Mouse (Mus musculus): ENCODE results near the gene Lyar.

Gene Lyar

GRCm38 (mm10) chr5:38255195-38255594 is 34.9 kb downstream of the Lyar start:
- no peak for DNase-seq (ENCODE audit: extremely low read depth, low read depth, low spot score)

- no peak for DNase-seq (ENCODE audit: extremely low read depth, low read depth, low spot score)
Observed at GRCm38 (mm10) chr5:38255644-38256043, 35.4 kb downstream of the Lyar start.

DNA sequence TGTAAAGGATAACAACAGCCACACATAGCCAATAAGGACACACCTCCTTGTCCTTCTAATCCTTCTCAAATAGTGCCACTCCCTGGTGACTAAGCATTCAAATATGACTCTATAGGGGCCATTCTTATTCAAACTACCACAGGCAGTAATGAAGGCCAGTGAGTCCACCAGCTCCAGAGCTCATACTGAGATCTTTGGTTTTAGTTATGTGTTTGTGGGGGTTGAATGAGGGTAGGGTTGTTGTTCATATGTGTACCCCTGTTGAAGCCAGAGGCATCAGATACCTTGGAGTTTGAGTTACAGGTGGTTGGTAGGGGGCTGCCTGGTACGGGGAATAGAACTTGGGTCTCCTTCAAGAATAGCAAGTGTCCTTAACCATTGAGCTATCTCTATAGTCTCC is 36.3 kb downstream of the Lyar start:
- DNase-seq (ENCODE audit: extremely low read depth, low read depth, low spot score): no peak

DNA sequence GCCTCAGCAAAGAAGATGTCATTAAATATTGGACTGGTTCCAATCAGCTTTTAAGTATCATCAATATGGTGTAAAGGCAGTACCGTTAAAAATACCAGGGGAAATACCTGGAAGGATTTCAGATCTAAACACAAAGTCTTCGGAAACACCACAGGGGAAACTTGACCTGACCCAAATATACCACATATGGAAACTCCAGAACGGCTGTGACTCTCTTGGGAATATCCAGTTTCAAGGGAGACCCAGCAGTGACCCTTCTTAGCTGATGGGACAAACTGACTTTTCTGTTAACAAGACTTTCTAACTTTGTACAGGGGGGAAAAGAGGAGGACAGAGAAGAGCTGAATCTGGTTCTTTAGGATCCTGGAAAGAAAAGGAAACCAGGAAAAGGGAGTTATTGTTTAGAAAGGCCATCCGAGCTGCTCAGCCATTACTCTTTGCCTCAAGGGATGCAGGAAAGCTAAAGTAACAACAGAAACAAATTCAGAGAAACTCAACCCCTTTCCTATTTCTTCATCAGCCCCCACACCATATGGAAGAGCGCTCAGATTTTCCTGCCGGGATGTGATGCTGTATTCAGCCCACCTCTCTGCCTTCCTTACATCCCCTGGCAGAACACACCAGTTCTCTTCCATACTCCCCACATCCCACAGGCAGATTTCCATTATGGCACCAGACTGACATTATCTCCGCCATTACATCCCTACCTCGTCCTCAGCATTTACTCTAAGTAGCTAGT is 37.9 kb downstream of the Lyar start:
- no peak for DNase-seq (ENCODE audit: extremely low read depth, low read depth, low spot score)

DNA sequence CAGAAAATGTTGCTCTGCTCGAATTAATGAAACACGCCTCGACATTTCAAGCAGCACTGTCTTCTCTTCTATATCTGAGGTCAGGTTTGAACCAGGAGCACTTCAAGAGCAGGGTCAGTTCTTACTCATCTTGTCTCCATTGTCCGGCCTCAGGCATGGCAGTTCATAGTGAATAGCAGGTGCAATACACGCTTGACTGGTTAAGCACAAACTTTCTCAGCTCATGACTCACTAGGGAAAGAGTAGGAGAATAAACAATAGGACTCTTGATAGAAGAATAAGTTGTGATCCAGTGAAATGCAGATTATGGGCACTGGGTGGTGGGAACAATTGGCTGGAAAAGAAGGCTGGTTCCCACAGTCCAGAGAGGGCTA is 38.5 kb downstream of the Lyar start:
- DNase-seq (ENCODE audit: extremely low read depth, low read depth, low spot score): no peak

DNA sequence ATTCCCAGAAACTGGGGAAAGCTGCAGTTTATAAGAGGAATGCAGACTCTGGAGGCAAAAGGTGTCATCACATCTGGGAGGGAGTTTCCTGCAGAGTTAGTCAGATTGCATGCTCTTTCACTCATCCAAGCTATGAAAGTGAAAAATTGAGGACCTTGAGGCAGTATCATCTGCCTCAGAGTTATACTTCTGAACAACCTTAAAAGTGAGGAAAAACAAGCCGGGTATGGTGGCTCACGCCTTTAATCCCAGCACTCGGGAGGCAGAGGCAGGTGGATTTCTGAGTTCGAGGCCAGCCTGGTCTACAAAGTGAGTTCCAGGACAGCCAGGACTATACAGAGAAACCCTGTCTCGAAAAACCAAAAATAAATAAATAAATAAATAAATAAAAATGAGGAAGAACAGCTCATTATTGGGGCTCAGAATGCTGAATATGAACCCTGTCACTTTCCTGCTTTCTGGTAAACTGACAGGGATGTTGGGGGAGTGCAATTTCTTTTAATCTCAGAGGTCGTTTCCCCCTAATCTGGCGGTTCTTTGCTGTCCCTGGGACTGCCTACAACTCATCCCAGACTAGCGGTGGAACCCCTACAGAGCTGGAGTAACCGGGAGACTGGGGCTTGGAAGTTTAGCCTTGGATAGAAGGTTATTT is 39.3 kb downstream of the Lyar start:
- no peak for DNase-seq (ENCODE audit: extremely low read depth, low read depth, low spot score)

GRCm38 (mm10) chr5:38260107-38260682 is 39.9 kb downstream of the Lyar start, which contains the start of gene Tmem128:
Gene Tmem128, plus strand, starts transcription at chr5:38260185.
- no peak for DNase-seq (ENCODE audit: extremely low read depth, low read depth, low spot score)

DNA sequence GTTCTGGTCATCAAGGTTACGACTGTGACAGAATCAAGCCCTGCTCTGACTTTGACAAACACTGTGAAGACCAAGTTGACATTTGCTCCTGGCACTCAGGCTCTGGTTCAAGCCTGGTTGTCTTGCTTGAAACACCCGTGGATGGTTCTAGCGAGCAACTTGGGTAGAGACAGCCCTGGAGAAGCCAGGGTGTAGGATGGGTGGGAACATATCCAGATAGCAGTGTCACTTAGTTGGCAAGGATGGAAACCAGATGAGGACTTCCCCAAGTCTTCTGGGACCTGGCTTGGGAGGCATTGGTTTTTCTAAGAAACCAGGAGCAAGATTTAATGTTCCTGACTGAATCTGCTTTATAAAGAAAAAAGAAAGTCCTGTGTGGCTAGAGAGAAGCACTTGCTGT is 50.7 kb downstream of the Lyar start:
- no peak for DNase-seq (ENCODE audit: extremely low read depth, low read depth, low spot score)

GRCm38 (mm10) chr5:38273831-38274230 is 53.6 kb downstream of the Lyar start:
- DNase-seq (ENCODE audit: extremely low read depth, low read depth, low spot score): no peak

DNA sequence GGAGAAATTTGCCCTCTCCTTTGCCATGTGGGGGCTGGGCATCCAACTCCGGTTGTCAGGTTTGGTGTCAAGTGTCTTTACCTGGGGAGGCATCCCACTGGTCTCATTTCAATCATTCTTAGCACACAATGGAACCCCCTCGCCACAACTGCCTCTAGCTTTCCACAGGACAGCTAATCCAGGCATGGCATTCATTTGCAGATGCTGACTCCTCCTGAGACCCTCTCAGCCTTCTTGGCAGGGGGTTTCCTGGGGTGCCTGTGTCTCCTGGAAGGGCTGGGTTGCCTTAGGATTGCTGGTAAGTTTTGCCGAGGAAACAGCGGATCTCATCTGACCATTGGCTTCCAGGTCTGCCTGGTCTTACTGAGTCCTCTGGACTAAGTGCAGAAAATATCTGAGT is 55.5 kb downstream of the Lyar start, which contains the start of gene Otop1:
Gene Otop1 (plus strand): TSS at position 202 of the 400 bp plus-strand sequence.
- DNase-seq (ENCODE audit: extremely low read depth, low read depth, low spot score): no peak

DNA sequence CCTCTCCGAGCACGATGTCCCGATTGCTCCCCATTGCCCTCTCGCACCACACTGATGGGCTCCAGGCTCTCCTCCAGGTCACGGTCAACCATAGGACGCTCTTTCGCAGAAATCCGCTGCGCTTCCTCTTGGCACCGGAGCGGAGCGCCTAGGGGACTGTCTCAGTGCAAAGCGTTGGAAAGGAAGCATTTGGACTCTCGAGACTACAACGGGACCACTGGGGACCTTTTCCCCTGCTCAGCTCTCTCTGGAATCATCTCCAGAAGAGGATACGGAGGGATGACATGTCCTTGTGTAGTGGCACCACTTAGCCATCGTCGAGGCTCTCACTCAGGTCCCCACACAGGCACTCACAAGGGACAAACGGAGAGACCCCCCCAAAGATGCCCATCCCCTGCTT is 56.2 kb downstream of the Lyar start:
- DNase-seq (ENCODE audit: extremely low read depth, low read depth, low spot score): no peak

- DNase-seq (ENCODE audit: extremely low read depth, low read depth, low spot score): no peak
Observed at GRCm38 (mm10) chr5:38277098-38277866, 57.0 kb downstream of the Lyar start.

DNA sequence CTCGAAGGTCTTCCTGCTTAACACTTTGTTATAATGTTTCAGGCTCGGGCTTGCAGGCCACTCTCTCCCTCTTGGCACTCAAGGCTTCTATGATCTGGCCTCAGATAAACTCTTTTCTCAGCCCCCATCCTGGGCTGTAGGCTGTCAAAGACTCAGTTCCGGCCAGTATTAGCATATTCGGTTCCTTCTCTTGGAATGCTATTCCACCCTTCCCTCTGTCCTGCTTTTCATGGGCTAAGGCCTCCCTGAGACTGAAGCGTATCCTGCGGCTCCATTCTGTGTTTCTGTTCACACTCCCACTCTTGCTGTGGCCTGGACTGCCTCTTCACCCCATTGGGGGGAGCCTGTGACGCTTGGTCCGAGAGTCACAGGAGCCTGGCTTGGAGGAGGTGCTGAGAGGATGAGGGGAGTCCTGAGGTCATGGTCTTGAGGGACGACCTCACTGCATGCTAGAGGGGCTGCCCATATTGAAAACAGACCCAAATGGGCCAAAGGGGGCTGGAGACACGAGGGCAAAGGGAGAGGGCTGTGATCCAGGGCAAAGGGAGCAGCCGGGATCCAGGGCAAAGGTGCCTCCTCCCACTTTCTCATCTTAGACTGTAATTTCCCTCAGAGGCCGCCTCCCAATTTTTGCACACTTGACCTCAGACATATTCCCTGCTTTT is 57.8 kb downstream of the Lyar start:
- DNase-seq (ENCODE audit: extremely low read depth, low read depth, low spot score): no peak

GRCm38 (mm10) chr5:38280075-38280474 is 59.8 kb downstream of the Lyar start:
- no peak for DNase-seq (ENCODE audit: extremely low read depth, low read depth, low spot score)

All from fat pad, adult 2 months (tissue).